Mouse (Mus musculus) A20 (cell line): ENCODE data around the gene Clec4b2.
"Not testable (repeated sequence)": the region's sequence is repeated elsewhere in the genome, so short reads cannot be mapped to it uniquely, and the experiment has no call there.

Experiments used
- DNase-seq: peaks from one replicate; pipeline ENCODE4 v3.0.0-alpha.2; 2011; ENCODE audit warnings: low read depth, low spot score

The Clec4b2 gene

DNA sequence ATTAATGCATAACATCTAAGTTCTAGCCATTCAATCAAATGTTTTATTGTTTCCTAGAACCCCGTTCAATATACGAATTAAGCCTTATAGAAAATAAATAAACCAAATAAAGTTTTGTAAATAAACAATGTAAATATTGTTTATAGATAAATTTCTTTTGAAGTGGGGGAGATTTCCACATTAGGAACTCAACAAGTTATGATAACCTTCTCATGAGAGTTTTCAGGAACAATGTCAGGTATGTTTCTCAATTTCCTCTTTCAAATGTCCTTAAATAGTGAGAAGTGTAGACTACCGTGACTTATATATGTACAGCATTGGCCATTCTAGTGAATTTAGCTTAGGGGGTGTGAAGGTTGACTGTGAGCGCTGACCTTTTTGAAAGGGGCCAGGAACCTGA lies at the start of gene Clec4b2:
Gene Clec4b2 (plus strand): TSS at position 301 of the 400 bp plus-strand sequence.
- DNase-seq = no peak

GRCm38 (mm10) chr6:123123195-123123594 lies 49.5 kb upstream of the Clec4b2 start:
- DNase-seq = no peak

DNA sequence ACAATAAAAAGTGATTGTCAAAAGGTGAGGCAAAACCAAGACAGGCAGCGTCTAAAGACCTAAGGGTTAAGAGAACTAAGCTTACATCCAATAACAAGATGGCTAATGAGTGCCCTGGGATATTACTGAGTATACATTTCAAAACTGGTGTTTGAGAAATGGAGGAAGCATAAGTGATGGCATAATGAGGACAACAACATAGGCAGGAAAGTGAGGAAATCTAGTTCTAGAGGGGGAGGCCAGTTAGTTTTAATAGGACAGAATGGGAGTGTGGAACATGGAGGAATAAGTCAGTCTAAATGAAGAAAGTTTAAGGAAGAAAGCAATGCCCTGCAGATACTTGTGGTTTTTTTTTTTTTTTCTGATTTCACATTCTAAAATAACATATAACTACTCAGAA lies 45.5 kb upstream of the Clec4b2 start:
- no peak for DNase-seq

GRCm38 (mm10) chr6:123137766-123138526 lies 34.7 kb upstream of the Clec4b2 start:
- DNase-seq = not testable (repeated sequence)

- no peak for DNase-seq
Measured at GRCm38 (mm10) chr6:123170106-123170505, 2.6 kb upstream of the Clec4b2 start.

- DNase-seq = no peak
Measured at GRCm38 (mm10) chr6:123171040-123171439, 1.7 kb upstream of the Clec4b2 start.

- no peak for DNase-seq
Measured at GRCm38 (mm10) chr6:123175549-123175948, 2.9 kb downstream of the Clec4b2 start.

GRCm38 (mm10) chr6:123184862-123185261 lies 12.2 kb downstream of the Clec4b2 start:
- not testable (repeated sequence) for DNase-seq

- no peak for DNase-seq
Measured at GRCm38 (mm10) chr6:123207187-123208076, 34.7 kb downstream of the Clec4b2 start.

DNA sequence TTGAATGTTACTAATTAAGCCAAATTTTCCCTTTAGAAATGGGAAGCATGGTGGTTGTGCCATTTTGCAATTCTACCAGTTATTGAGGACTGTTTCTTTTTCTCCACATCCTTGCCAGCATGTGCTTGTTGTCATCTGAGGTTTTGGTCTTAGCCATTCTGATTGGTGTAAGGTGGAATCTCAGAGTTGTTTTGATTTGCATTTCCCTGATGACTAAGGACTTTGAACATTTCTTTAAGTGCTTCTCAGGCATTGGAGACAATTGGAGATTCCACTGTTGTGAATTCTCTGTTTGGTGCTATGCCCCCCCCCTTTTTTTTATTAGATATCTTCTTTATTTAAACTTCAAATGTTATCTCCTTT lies 35.4 kb downstream of the Clec4b2 start:
- DNase-seq = not testable (repeated sequence)

DNA sequence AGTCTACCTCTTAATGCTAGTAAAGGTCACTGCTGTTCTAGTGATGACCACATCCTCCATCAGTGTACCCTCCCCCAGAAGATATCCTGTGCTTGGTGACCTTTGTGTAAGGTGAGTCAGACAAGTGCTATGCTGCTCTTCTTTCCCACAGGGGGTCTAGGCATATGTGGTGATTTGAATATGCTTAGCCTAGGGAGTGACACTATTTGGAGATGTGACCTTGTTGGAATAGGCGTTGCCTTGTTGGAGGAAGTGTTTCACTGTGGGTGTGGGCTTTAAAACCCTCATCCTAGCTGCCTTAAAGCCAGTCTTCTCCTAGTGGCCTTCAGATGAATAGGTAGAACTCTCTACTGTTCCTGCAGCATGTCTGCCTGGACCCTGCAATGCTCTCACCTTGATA lies 39.0 kb downstream of the Clec4b2 start:
- DNase-seq = no peak

GRCm38 (mm10) chr6:123227519-123228166 lies 55.0 kb downstream of the Clec4b2 start:
- no peak for DNase-seq

GRCm38 (mm10) chr6:123229644-123230043 lies 57.0 kb downstream of the Clec4b2 start, which contains the start of gene Clec4n:
Gene Clec4n, plus strand, starts transcription at chr6:123229843.
- no peak for DNase-seq

- no peak for DNase-seq
Measured at GRCm38 (mm10) chr6:123231149-123231548, 58.5 kb downstream of the Clec4b2 start.

DNA sequence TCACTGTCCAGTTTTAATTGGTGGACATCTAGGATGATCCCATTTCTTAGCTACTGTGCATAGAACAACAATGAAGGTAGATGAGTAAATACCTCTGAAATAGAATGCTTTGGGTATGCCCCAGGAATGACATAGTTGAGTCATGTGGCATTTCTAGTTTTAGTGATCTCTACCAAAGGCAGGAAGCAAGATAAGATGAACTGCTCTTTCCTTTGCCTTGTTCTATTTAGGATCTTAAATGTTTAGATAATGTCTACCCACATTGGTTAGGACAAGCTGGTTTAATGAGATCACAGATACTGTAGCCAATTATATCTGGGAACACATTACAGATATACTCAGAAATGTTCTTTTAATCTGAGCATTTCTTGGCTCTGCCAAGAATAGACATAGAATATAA lies 64.9 kb downstream of the Clec4b2 start:
- DNase-seq = no peak

GRCm38 (mm10) chr6:123244201-123244600 lies 71.5 kb downstream of the Clec4b2 start:
- DNase-seq = no peak

GRCm38 (mm10) chr6:123248862-123249261 lies 76.2 kb downstream of the Clec4b2 start:
- DNase-seq = not testable (repeated sequence)

- no peak for DNase-seq
Measured at GRCm38 (mm10) chr6:123252735-123253134, 80.0 kb downstream of the Clec4b2 start.
